Mouse (Mus musculus) E14TG2a.4 (cell line): ENCODE measurements around the gene Dnmt3a.

Source experiments
- H3K27me3 ChIP-seq: 2 replicates; pipeline ENCODE4 v1.6.1; 2014; ENCODE audit warnings: low read length, control low read depth; ENCODE audit not compliant: insufficient read depth
- H3K36me3 ChIP-seq: 2 replicates; pipeline ENCODE4 v1.6.1; 2014; ENCODE audit warnings: low read length, control low read depth; ENCODE audit not compliant: insufficient read depth
- H3K4me1 ChIP-seq: replicated peaks from 2 replicates; pipeline ENCODE4 v1.6.1; 2014; ENCODE audit warnings: low read depth, low read length, control low read depth
- H3K4me3 ChIP-seq: replicated peaks from 2 replicates; pipeline ENCODE4 v1.5.1; 2014; ENCODE audit warnings: mild to moderate bottlenecking, low read length
- H3K9me3 ChIP-seq: 2 replicates; pipeline ENCODE4 v1.6.1; 2014; ENCODE audit warnings: low read length, control low read depth
- CTCF ChIP-seq: conservative IDR thresholded peaks from 2 replicates; pipeline ENCODE4 v1.5.1; 2014; ENCODE audit warnings: low read length
- NANOG ChIP-seq: IDR thresholded peaks from 2 replicates; pipeline ENCODE4 v1.6.1; 2014; ENCODE audit warnings: borderline replicate concordance, low read length, mixed read lengths
- POU5F1 ChIP-seq: IDR thresholded peaks from 2 replicates; pipeline ENCODE4 v1.6.1; 2014; ENCODE audit warnings: low read length, borderline replicate concordance

Dnmt3a gene

GRCm38 (mm10) chr12:3857231-3857630 lies 51.4 kb downstream of the Dnmt3a start:
- Histone ChIP-seq H3K4me1 (peaks cover 32% of the 10 kb centered on the region), H3K4me3 (no peak overlapping the region), H3K36me3 (no peaks in the 10 kb centered on the region), H3K27me3 (no peaks in the 10 kb centered on the region), H3K9me3 (no peaks in the 10 kb centered on the region)
- TF ChIP-seq NANOG (no peak), POU5F1 (no peak), CTCF (no peak)

GRCm38 (mm10) chr12:3857773-3858172 lies 52.0 kb downstream of the Dnmt3a start:
- TF ChIP-seq POU5F1 (no peak), NANOG (no peak), CTCF (no peak)
- H3K4me3 ChIP-seq = no peak overlapping the region
- H3K27me3 ChIP-seq = no peaks in the 10 kb centered on the region
- H3K9me3 ChIP-seq = no peaks in the 10 kb centered on the region
- peaks cover 27% of the 10 kb centered on the region for H3K4me1 ChIP-seq
- H3K36me3 ChIP-seq = no peaks in the 10 kb centered on the region

- no peaks in the 10 kb centered on the region for H3K27me3 ChIP-seq
- H3K36me3 ChIP-seq = no peaks in the 10 kb centered on the region
- H3K9me3 ChIP-seq = no peaks in the 10 kb centered on the region
- TF ChIP-seq NANOG (no peak), CTCF (no peak), POU5F1 (no peak)
- H3K4me1 ChIP-seq = peaks cover 24% of the 10 kb centered on the region
- no peak overlapping the region for H3K4me3 ChIP-seq
These were observed 52.9 kb downstream of the Dnmt3a start for GRCm38 (mm10) chr12:3858754-3859153.

- Histone ChIP-seq H3K4me1 (peaks cover 20% of the 10 kb centered on the region), H3K4me3 (no peak overlapping the region), H3K36me3 (no peaks in the 10 kb centered on the region), H3K27me3 (no peaks in the 10 kb centered on the region), H3K9me3 (no peaks in the 10 kb centered on the region)
- TF ChIP-seq NANOG (no peak), POU5F1 (no peak), CTCF (no peak)
These were observed 53.7 kb downstream of the Dnmt3a start for GRCm38 (mm10) chr12:3859545-3859944.

GRCm38 (mm10) chr12:3860005-3860404 lies 54.2 kb downstream of the Dnmt3a start:
- Histone ChIP-seq H3K27me3 (no peaks in the 10 kb centered on the region), H3K9me3 (no peaks in the 10 kb centered on the region), H3K36me3 (no peaks in the 10 kb centered on the region), H3K4me1 (peaks cover 20% of the 10 kb centered on the region), H3K4me3 (no peak overlapping the region)
- no peak for TF ChIP-seq CTCF
- TF ChIP-seq NANOG = no peak
- no peak for TF ChIP-seq POU5F1

- Histone ChIP-seq H3K4me1 (peaks cover 11% of the 10 kb centered on the region), H3K4me3 (no peak overlapping the region), H3K27me3 (no peaks in the 10 kb centered on the region), H3K36me3 (no peaks in the 10 kb centered on the region), H3K9me3 (no peaks in the 10 kb centered on the region)
- TF ChIP-seq POU5F1 (no peak), NANOG (no peak), CTCF (no peak)
These were observed 55.9 kb downstream of the Dnmt3a start for GRCm38 (mm10) chr12:3861665-3862228.

- no peaks in the 10 kb centered on the region for H3K27me3 ChIP-seq
- TF ChIP-seq CTCF (no peak), POU5F1 (no peak), NANOG (no peak)
- H3K9me3 ChIP-seq = no peaks in the 10 kb centered on the region
- H3K36me3 ChIP-seq = no peaks in the 10 kb centered on the region
- H3K4me3 ChIP-seq = no peak overlapping the region
- H3K4me1 ChIP-seq = peaks cover 13% of the 10 kb centered on the region
These were observed 56.4 kb downstream of the Dnmt3a start for GRCm38 (mm10) chr12:3862253-3862652.

GRCm38 (mm10) chr12:3864208-3864607 lies 58.4 kb downstream of the Dnmt3a start:
- no peak overlapping the region for H3K4me3 ChIP-seq
- H3K27me3 ChIP-seq = no peaks in the 10 kb centered on the region
- H3K9me3 ChIP-seq = no peaks in the 10 kb centered on the region
- H3K4me1 ChIP-seq = peaks cover 27% of the 10 kb centered on the region
- H3K36me3 ChIP-seq = 0 out of 2 replicates have a peak, but pooled peaks cover 4% of the 10 kb centered on the region
- no peak for TF ChIP-seq CTCF
- TF ChIP-seq POU5F1 = no peak
- TF ChIP-seq NANOG = no peak

- Histone ChIP-seq H3K4me3 (no peak overlapping the region), H3K4me1 (peaks cover 41% of the 10 kb centered on the region), H3K36me3 (0 out of 2 replicates have a peak, but pooled peaks cover 4% of the 10 kb centered on the region), H3K27me3 (no peaks in the 10 kb centered on the region), H3K9me3 (no peaks in the 10 kb centered on the region)
- TF ChIP-seq NANOG = no peak
These were observed 59.8 kb downstream of the Dnmt3a start for GRCm38 (mm10) chr12:3865594-3865993.
